Mouse (Mus musculus): ENCODE results near the gene Slc2a9.

DNA sequence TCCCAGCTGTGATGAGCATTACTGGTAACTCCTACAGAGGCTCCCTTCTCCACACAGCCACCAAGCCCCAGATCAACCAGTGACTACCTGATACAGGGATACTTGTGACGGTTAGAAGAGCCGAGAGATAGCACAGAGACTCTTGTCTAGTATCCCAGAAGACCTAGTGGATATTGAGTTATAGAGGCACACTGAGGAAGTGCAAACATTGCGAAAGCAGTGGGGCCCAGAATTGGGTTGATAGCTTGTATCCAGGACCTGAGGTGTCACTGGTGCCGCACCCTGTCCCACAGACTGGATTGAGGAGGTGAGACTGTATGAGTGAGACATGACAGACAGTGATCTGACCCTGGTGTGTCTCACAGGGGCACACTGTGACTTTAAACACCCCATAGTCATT lies at the start of gene Slc2a9:
- TF ChIP-seq CTCF (IDR thresholded peaks at IDR 0.05; ENCODE audit: extremely low read depth, insufficient read length, insufficient replicate concordance, low read depth, low read length): no peak
- TF ChIP-seq POLR2A (IDR thresholded peaks at IDR 0.05; ENCODE audit: low read depth, low read length): no peak
